Mouse (Mus musculus) CH12.LX (cell line): ENCODE results near the gene Zfp629. TPM values are rescaled to one million over a fixed set of nuclear protein-coding genes. Genes with fewer than 3 reads are reported as not detected.

Experiments
- DNase-seq: peaks from one replicate; pipeline ENCODE4 v3.0.0-alpha.2; 2013; ENCODE audit errors: extremely low read depth
- H3K27ac ChIP-seq: 2 replicates; pipeline ENCODE4 v1.5.1; 2012; ENCODE audit warnings: low read depth, mild to moderate bottlenecking, control low read depth, moderate library complexity; ENCODE audit not compliant: insufficient read depth
- H3K27me3 ChIP-seq: replicated peaks from 2 replicates; pipeline ENCODE3; 2012; ENCODE audit warnings: inconsistent platforms
- H3K36me3 ChIP-seq, 2 experiments: replicated peaks in 1 of 2; 2 replicates each; pipeline versions ENCODE3 to v1.6.1; 2012; ENCODE audit warnings: inconsistent platforms in 1 of 2, low read length in 1 of 2, mild to moderate bottlenecking in 1 of 2, mixed read lengths in 1 of 2, moderate library complexity in 1 of 2; ENCODE audit not compliant: control insufficient read depth in 1 of 2, insufficient read depth in 1 of 2
- H3K4me1 ChIP-seq, 2 experiments: 2 replicates each; pipeline ENCODE4 v1.6.1; 2012; ENCODE audit warnings: inconsistent platforms in 1 of 2, moderate library complexity in 1 of 2; ENCODE audit not compliant: insufficient read depth in 2 of 2, control insufficient read depth in 1 of 2
- H3K4me2 ChIP-seq: 2 replicates; pipeline ENCODE4 v1.6.1; 2012; ENCODE audit warnings: low read depth, mild to moderate bottlenecking, control low read depth; ENCODE audit not compliant: poor library complexity, insufficient read depth, severe bottlenecking
- H3K4me3 ChIP-seq, 3 experiments: fragments of 150-350 bp in 1 of 3; sonication (generic) in 1 of 3; replicated peaks in 1 of 3; 2 replicates each; pipeline versions ENCODE3 to v1.5.1; 2011 to 2012; ENCODE audit warnings: low read depth in 2 of 3, low read length in 2 of 3, mild to moderate bottlenecking in 2 of 3, moderate library complexity in 2 of 3, control low read depth in 1 of 3, improper control_type of control experiment in 1 of 3, inconsistent platforms in 1 of 3, mixed read lengths in 1 of 3; ENCODE audit not compliant: poor library complexity in 1 of 3
- H3K79me2 ChIP-seq: replicated peaks from 2 replicates; pipeline ENCODE4 v1.6.1; 2012; ENCODE audit warnings: mild to moderate bottlenecking, moderate library complexity; ENCODE audit not compliant: control insufficient read depth, poor library complexity, insufficient read depth, severe bottlenecking; ENCODE audit errors: extremely low read depth
- H3K9ac ChIP-seq: 2 replicates; pipeline ENCODE4 v1.6.1; 2012; ENCODE audit warnings: low read depth, mild to moderate bottlenecking, control low read depth, moderate library complexity; ENCODE audit not compliant: insufficient read depth
- H3K9me3 ChIP-seq: replicated peaks from 2 replicates; pipeline ENCODE3; 2012; ENCODE audit warnings: low read length, inconsistent platforms, mixed read lengths
- BHLHE40 ChIP-seq: IDR thresholded peaks from 2 replicates; pipeline ENCODE4 v1.6.1; 2011; ENCODE audit warnings: mild to moderate bottlenecking, low read depth, low read length, improper control_type of control experiment
- CHD2 ChIP-seq: IDR thresholded peaks from 2 replicates; pipeline ENCODE4 v1.6.1; 2011; ENCODE audit warnings: low read length, improper control_type of control experiment
- CTCF ChIP-seq, 2 experiments: IDR thresholded peaks in 1 of 2; conservative IDR thresholded peaks in 1 of 2; 2 replicates each; pipeline ENCODE4 v1.5.1; 2011 to 2012; ENCODE audit warnings: low read depth in 2 of 2, low read length in 2 of 2, improper control_type of control experiment in 1 of 2, inconsistent platforms in 1 of 2, mild to moderate bottlenecking in 1 of 2, moderate library complexity in 1 of 2
- E2F4 ChIP-seq: IDR thresholded peaks from 2 replicates; pipeline ENCODE4 v1.6.1; 2011; ENCODE audit warnings: low read depth, low read length, improper control_type of control experiment; ENCODE audit not compliant: insufficient replicate concordance
- ELF1 ChIP-seq: IDR thresholded peaks from 2 replicates; pipeline ENCODE4 v1.6.1; 2014; ENCODE audit warnings: low read depth, mild to moderate bottlenecking, inconsistent platforms, low read length, improper control_type of control experiment
- EP300 ChIP-seq: IDR thresholded peaks from 2 replicates; pipeline ENCODE4 v1.6.1; 2011; ENCODE audit warnings: low read length, improper control_type of control experiment
- ETS1 ChIP-seq: conservative IDR thresholded peaks from 2 replicates; pipeline ENCODE4 v1.6.1; 2012; ENCODE audit warnings: low read depth, mild to moderate bottlenecking, inconsistent platforms, low read length, improper control_type of control experiment, moderate library complexity
- HCFC1 ChIP-seq: IDR thresholded peaks from 2 replicates; pipeline ENCODE4 v1.6.1; 2012; ENCODE audit warnings: low read depth, mild to moderate bottlenecking, inconsistent platforms, low read length, improper control_type of control experiment
- IRF4 ChIP-seq: IDR thresholded peaks from 2 replicates; pipeline ENCODE4 v1.6.1; 2014; ENCODE audit warnings: low read depth, mild to moderate bottlenecking, inconsistent platforms, low read length, improper control_type of control experiment
- JUN ChIP-seq: IDR thresholded peaks from 2 replicates; pipeline ENCODE4 v1.6.1; 2011; ENCODE audit warnings: low read depth, mild to moderate bottlenecking, low read length, improper control_type of control experiment, moderate library complexity; ENCODE audit not compliant: insufficient read depth
- KAT2A ChIP-seq: IDR thresholded peaks from 2 replicates; pipeline ENCODE4 v1.6.1; 2012; ENCODE audit warnings: low read length, improper control_type of control experiment, inconsistent platforms; ENCODE audit not compliant: insufficient replicate concordance
- MAX ChIP-seq: IDR thresholded peaks from 2 replicates; pipeline ENCODE4 v1.6.1; 2011; ENCODE audit warnings: low read length, improper control_type of control experiment
- MEF2A ChIP-seq: IDR thresholded peaks from 2 replicates; pipeline ENCODE4 v1.6.1; 2014; ENCODE audit warnings: low read depth, mild to moderate bottlenecking, inconsistent platforms, low read length, improper control_type of control experiment, borderline replicate concordance
- MXI1 ChIP-seq: IDR thresholded peaks from 2 replicates; pipeline ENCODE4 v1.6.1; 2011; ENCODE audit warnings: mild to moderate bottlenecking, low read depth, low read length, improper control_type of control experiment
- MYC ChIP-seq: IDR thresholded peaks from 2 replicates; pipeline ENCODE4 v1.6.1; 2011; ENCODE audit warnings: low read depth, mild to moderate bottlenecking, improper control_type of control experiment, low read length
- NRF1 ChIP-seq: IDR thresholded peaks from 2 replicates; pipeline ENCODE4 v1.6.1; 2014; ENCODE audit warnings: low read depth, mild to moderate bottlenecking, inconsistent platforms, low read length, improper control_type of control experiment, moderate library complexity
- PAX5 ChIP-seq: IDR thresholded peaks from 2 replicates; pipeline ENCODE4 v1.6.1; 2012; ENCODE audit warnings: low read length, inconsistent platforms, mixed read lengths
- POLR2A ChIP-seq: IDR thresholded peaks from 2 replicates; pipeline ENCODE4 v1.6.1; 2011; ENCODE audit warnings: low read depth, mild to moderate bottlenecking, improper control_type of control experiment, low read length
- POLR2AphosphoS2 ChIP-seq: IDR thresholded peaks from 2 replicates; pipeline ENCODE4 v1.6.1; 2011; ENCODE audit warnings: low read depth, low read length, improper control_type of control experiment
- RAD21 ChIP-seq: IDR thresholded peaks from 2 replicates; pipeline ENCODE4 v1.6.1; 2011; ENCODE audit warnings: low read depth, mild to moderate bottlenecking, low read length, improper control_type of control experiment, moderate library complexity
- RCOR1 ChIP-seq: conservative IDR thresholded peaks from 2 replicates; pipeline ENCODE4 v1.6.1; 2012; ENCODE audit warnings: low read depth, mild to moderate bottlenecking, inconsistent platforms, low read length, improper control_type of control experiment
- SIN3A ChIP-seq: IDR thresholded peaks from 2 replicates; pipeline ENCODE4 v1.6.1; 2012; ENCODE audit warnings: low read length, improper control_type of control experiment, inconsistent platforms
- SMC3 ChIP-seq: IDR thresholded peaks from 2 replicates; pipeline ENCODE4 v1.6.1; 2011; ENCODE audit warnings: low read depth, low read length, improper control_type of control experiment
- TBP ChIP-seq: conservative IDR thresholded peaks from 2 replicates; pipeline ENCODE4 v1.6.1; 2011; ENCODE audit warnings: low read depth, low read length, improper control_type of control experiment
- TCF12 ChIP-seq: IDR thresholded peaks from 2 replicates; pipeline ENCODE4 v1.6.1; 2014; ENCODE audit warnings: low read depth, mild to moderate bottlenecking, inconsistent platforms, low read length, improper control_type of control experiment
- UBTF ChIP-seq: IDR thresholded peaks from 2 replicates; pipeline ENCODE4 v1.6.1; 2012; ENCODE audit warnings: low read depth, mild to moderate bottlenecking, inconsistent platforms, low read length, improper control_type of control experiment, moderate library complexity
- USF1 ChIP-seq: IDR thresholded peaks from 2 replicates; pipeline ENCODE4 v1.6.1; 2014; ENCODE audit warnings: low read depth, mild to moderate bottlenecking, inconsistent platforms, low read length, improper control_type of control experiment
- USF2 ChIP-seq: conservative IDR thresholded peaks from 2 replicates; pipeline ENCODE4 v1.6.1; 2011; ENCODE audit warnings: low read depth, low read length, improper control_type of control experiment
- ZC3H11A ChIP-seq: IDR thresholded peaks from 2 replicates; pipeline ENCODE4 v1.6.1; 2012; ENCODE audit warnings: low read depth, mild to moderate bottlenecking, inconsistent platforms, low read length, improper control_type of control experiment
- ZKSCAN1 ChIP-seq: IDR thresholded peaks from 2 replicates; pipeline ENCODE4 v1.6.1; 2012; ENCODE audit warnings: low read depth, inconsistent platforms, low read length, improper control_type of control experiment, borderline replicate concordance
- dilution Hi-C: fragments of 300-500 bp; cut with MboI; formaldehyde crosslinking; loops from 2 replicates; pipeline ENCODE4 v1.14.3; 2020; ENCODE audit warnings: low sequenced_read_pairs; ENCODE audit not compliant: extremely low pct_unique_long_range_greater_than_20kb, extremely low pct_ligation_motif_present
- in situ Hi-C: fragments of 300-500 bp; cut with MboI; formaldehyde crosslinking; loops from 3 replicates; pipeline ENCODE4 v1.14.3; 2019; ENCODE audit warnings: low sequenced_read_pairs, low pct_ligation_motif_present, low pct_unique_long_range_greater_than_20kb, mixed read lengths
- polyA plus RNA-seq: library from polyadenylated mRNA; unstranded; fragments of >175 nt; gene quantifications from 2 replicates; pipeline ENCODE4 v1.2.1, GENCODE M21; 2012; ENCODE audit warnings: low read depth; ENCODE audit not compliant: insufficient read length
- total RNA-seq, 2 experiments: library from RNA; depleted of rRNA; stranded (reverse); fragments of 300-350 nt in 1 of 2; fragments of >200 nt in 1 of 2; gene quantifications; 2 replicates each; pipeline ENCODE4 v1.2.3; 2012 to 2014

Zfp629 gene
- total and polyA plus RNA-seq, 3 experiments: 0.38 to 3.2 (median 0.94) TPM

DNA sequence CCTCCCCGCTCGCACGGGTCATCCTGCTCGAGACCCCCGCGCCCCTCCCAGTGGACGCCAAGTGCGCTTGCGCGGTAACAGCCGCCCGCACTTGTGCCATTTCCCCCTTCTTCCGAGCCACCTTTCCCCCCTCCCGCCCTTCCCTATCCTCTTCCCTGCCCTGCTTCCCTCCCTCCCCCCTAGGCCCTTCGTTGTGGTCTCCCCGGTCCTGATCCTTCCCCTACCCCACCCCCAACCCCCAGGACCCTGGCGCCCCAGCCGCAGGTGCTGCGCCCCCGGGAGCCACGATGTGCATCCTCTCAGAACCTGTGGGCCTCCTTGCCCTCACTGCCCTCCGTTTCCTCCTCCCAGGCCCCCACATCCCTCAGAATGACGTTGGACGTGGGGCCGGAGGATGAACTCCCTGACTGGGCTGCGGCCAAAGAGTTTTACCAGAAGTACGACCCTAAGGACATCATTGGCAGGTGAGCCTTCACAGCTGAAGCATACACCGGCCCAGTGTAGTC is 42.0 kb downstream of the Zfp629 start:
- Histone ChIP-seq H3K4me3 (peak overlapping the region; percentile 74 to 96 (median 88)), H3K9ac (peak overlapping the region; percentile 64), H3K79me2 (peaks cover 19% of the 10 kb centered on the region), H3K4me2 (peak overlapping the region; percentile 70), H3K27ac (peak overlapping the region; percentile 22; the same call in 1 of the 2 replicates), H3K36me3 (peaks cover 18 to 44% of the 10 kb centered on the region in 2 experiments), H3K27me3 (no peaks in the 10 kb centered on the region), H3K4me1 (peaks cover 6 to 23% of the 10 kb centered on the region in 2 experiments; a peak in 3 of 4 replicates), H3K9me3 (no peaks in the 10 kb centered on the region)
- 0 out of 2 replicates have a peak, but pooled peaks have one; percentile 19 for TF ChIP-seq NRF1
- TF ChIP-seq POLR2A: no peak
- TF ChIP-seq KAT2A: no peak
- no peak for TF ChIP-seq UBTF
- dilution Hi-C loops: no loop called here
- in situ Hi-C loops: no loop called here
- DNase-seq: no peak

GRCm38 (mm10) chr7:127572895-127573471 is 42.6 kb downstream of the Zfp629 start, which contains the start of gene Phkg2:
Phkg2 (plus strand) TSS chr7:127573340.
- Histone ChIP-seq H3K79me2 (peaks cover 19% of the 10 kb centered on the region), H3K36me3 (peaks cover 14 to 41% of the 10 kb centered on the region in 2 experiments), H3K27me3 (no peaks in the 10 kb centered on the region), H3K9ac (peak within 1 kb of the TSS; percentile 80), H3K4me1 (peaks cover 6 to 23% of the 10 kb centered on the region in 2 experiments; a peak in 3 of 4 replicates), H3K27ac (peak within 1 kb of the TSS; percentile 22; the same call in 1 of the 2 replicates), H3K4me3 (peak within 1 kb of the TSS; percentile 74 to 96 (median 88)), H3K4me2 (peak within 1 kb of the TSS; percentile 70), H3K9me3 (no peaks in the 10 kb centered on the region)
- dilution Hi-C loops: no loop called here
- in situ Hi-C loops: no loop called here
- DNase-seq: peak; percentile 99
- TF ChIP-seq CTCF (conservative IDR thresholded peaks at IDR 0.05 in 1 of 2, IDR thresholded peaks at IDR 0.05 in 1 of 2; ENCODE audit: low read depth in 2 of 2, low read length in 2 of 2) (no peak), EP300 (no peak), TCF12 (peak; percentile 81), UBTF (no peak), USF1 (no peak), PAX5 (no peak), TBP (peak; percentile 96), E2F4 (no peak), NRF1 (peak; percentile 46; the same call in 1 of the 2 replicates), SIN3A (peak; percentile 99), ETS1 (no peak; the same call in 1 of the 2 replicates), ZC3H11A (no peak), SMC3 (no peak), HCFC1 (peak; percentile 76), BHLHE40 (peak; percentile 34; the same call in 1 of the 2 replicates), JUN (no peak), POLR2A (peak; percentile 90), MAX (peak; percentile 82), ZKSCAN1 (no peak), RCOR1 (0 out of 2 replicates have a peak, but pooled peaks have one; percentile 33), USF2 (no peak), IRF4 (peak; percentile 62; the same call in 1 of the 2 replicates), POLR2AphosphoS2 (peak; percentile 78; the same call in 1 of the 2 replicates), CHD2 (peak; percentile 73), RAD21 (no peak), MXI1 (peak; percentile 91), MYC (peak; percentile 97), KAT2A (peak; percentile 75; the same call in 1 of the 2 replicates), ELF1 (peak; percentile 97), MEF2A (peak; percentile 35; the same call in 1 of the 2 replicates)
